Mouse (Mus musculus) bone marrow, adult 2 months (tissue): ENCODE data around the gene Pitpnm1.

Experiments used
- CTCF ChIP-seq: fragments of 200-500 bp; IDR thresholded peaks from 2 replicates; pipeline ENCODE4 v1.5.1; 2011; ENCODE audit warnings: low read length, control low read depth; ENCODE audit not compliant: control insufficient read depth, insufficient read depth
- POLR2A ChIP-seq: fragments of 200-500 bp; IDR thresholded peaks from 2 replicates; pipeline ENCODE4 v1.6.1; 2011; ENCODE audit warnings: low read depth, mild to moderate bottlenecking, control low read depth, low read length, borderline replicate concordance; ENCODE audit not compliant: control insufficient read depth

- TF ChIP-seq CTCF: no peak
- TF ChIP-seq POLR2A: no peak
Observed at GRCm38 (mm10) chr19:4057962-4058361, 41.8 kb upstream of the Pitpnm1 start.
